Mouse (Mus musculus): ENCODE measurements at regions not wholly inside any gene's neighbourhood (a gene's known extent, or its start where the extent isn't known, plus 50 kb on each side); places are given as distances from the start of the nearest gene placed in this dataset.

DNA sequence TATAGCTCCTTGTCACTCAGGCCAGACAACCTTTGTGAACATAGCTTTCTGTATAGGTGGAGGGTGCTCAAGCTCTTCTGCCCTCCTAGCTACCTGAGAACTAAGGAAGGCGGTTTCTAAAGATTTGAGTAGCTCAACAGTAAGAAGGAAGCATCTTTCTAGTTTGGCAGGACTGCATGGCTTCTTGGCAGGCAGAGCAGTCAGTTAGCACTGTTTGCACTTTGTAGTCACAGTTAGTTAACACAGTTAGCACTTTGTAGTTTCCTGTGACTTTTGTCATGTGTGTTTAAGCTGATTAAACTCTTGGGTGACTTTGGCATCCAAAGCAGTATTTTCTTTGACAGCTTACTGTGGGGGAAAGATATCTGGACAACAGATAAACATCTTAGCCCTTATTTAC is 219.7 kb downstream of the Zbbx start:
- ATAC-seq (ENCODE audit: low FRiP score): no peak
- H3K27ac ChIP-seq: no peak overlapping the region
- 83% methylated on average over 1 of the region's 1 CpGs for WGBS
- H3K36me3 ChIP-seq (replicated peaks): no peaks in the 10 kb centered on the region
- no peak overlapping the region for H3K9ac ChIP-seq
- no peak overlapping the region for H3K4me2 ChIP-seq
- H3K9me3 ChIP-seq: no peaks in the 10 kb centered on the region
- H3K27me3 ChIP-seq: no peaks in the 10 kb centered on the region
- no peak overlapping the region for H3K4me3 ChIP-seq (replicated peaks)
- no peaks in the 10 kb centered on the region for H3K4me1 ChIP-seq

DNA sequence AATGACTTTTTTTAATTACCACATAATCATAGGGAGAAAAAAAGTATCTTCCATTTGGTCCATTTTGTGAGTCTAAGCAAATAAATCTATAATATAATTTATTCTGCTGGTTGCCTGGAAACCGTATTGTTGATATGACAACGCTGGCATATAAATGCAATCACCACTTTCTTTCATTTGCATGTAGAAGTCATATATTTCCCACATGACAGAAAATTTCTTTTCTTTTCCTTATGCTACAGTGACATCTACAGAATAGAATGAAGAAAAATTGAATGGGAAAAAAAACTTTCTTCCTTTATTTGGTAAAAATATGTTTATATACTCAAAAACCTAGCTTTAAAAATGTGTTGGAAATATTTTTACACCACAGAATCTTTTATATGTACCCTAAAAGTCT is 243.6 kb downstream of the Zbbx start:
- Histone ChIP-seq H3K27me3 (no peaks in the 10 kb centered on the region), H3K9ac (no peak overlapping the region), H3K4me3 (replicated peaks) (no peak overlapping the region), H3K4me1 (no peaks in the 10 kb centered on the region), H3K27ac (no peak overlapping the region), H3K36me3 (replicated peaks) (no peaks in the 10 kb centered on the region), H3K4me2 (no peak overlapping the region), H3K9me3 (no peaks in the 10 kb centered on the region)
- WGBS: 89% methylated on average over 2 of the region's 2 CpGs
- no peak for ATAC-seq (ENCODE audit: low FRiP score)

DNA sequence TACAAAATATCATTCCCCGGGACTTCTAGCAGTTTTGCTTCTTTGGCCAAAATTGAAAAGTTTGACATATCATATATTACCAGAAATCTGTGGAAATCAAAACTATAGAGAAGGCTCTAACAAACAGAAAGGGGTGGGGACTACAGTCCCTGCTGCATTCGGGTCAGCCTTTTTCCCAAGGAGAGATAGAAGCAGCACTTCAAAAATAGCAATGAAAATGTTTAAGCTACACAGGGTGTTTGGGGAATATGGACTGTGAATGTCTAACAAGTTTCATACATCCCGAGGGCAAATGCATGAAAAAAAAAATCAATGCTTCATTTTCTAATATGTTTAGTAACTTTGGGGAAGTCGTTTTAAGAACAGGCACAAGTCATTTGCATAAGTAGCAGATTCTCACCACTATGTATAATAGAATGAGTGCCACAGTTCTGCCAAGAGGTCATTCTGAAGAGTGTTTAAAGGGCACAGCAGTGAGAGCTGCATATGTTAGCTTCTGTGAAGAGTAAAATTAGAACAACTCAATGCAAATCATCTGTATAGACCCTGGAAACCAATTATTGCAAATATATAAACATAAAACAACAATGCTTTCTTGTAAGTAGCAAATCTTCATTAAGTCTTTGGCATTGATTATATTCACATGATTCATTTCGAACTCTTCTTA is 244.2 kb downstream of the Zbbx start:
- 0 out of 2 replicates have a peak, but pooled peaks have one; percentile 58 for ATAC-seq (ENCODE audit: low FRiP score)
- Histone ChIP-seq H3K27me3 (no peaks in the 10 kb centered on the region), H3K4me1 (no peaks in the 10 kb centered on the region), H3K9ac (no peak overlapping the region), H3K4me2 (no peak overlapping the region), H3K27ac (no peak overlapping the region), H3K9me3 (no peaks in the 10 kb centered on the region), H3K4me3 (replicated peaks) (no peak overlapping the region), H3K36me3 (replicated peaks) (no peaks in the 10 kb centered on the region)
- 58% methylated on average over 5 of the region's 5 CpGs for WGBS

DNA sequence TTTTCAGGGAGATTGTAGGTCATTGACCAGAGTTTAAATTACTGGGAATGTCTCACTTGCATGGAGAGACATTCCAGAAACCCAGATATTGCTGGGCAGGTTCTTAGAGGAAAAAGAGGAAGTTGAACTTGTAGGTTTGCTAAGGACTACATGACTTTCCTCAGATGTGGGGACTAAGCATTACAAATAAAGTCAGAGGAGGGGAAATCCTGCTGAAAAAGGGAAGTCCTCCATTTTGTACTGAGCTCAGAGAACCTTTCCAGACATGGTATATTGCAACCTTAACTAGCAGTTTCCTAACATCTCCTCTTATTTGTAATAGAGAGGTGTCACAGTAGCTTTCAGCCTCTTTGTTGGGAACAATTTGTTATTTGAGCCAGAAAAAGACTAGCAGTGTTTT is 260.7 kb downstream of the Zbbx start:
- ATAC-seq (ENCODE audit: low FRiP score): no peak

More for the DNA sequence above, 260.7 kb downstream of the Zbbx start:
- no peak overlapping the region for H3K9ac ChIP-seq
- no peaks in the 10 kb centered on the region for H3K9me3 ChIP-seq
- H3K36me3 ChIP-seq (replicated peaks): no peaks in the 10 kb centered on the region
- no peak overlapping the region for H3K4me3 ChIP-seq (replicated peaks)
- H3K27me3 ChIP-seq: no peaks in the 10 kb centered on the region
- H3K4me2 ChIP-seq: no peak overlapping the region
- H3K4me1 ChIP-seq: no peaks in the 10 kb centered on the region
- H3K27ac ChIP-seq: no peak overlapping the region
